Mouse (Mus musculus) G1E (cell line): ENCODE data around the gene Phc3. TPM values are rescaled to one million over a fixed set of nuclear protein-coding genes. Genes with fewer than 3 reads are reported as not detected.

Experiments
- ATAC-seq: 2 replicates; pipeline ENCODE4 v1.8.0; 2016; ENCODE audit warnings: mild to moderate bottlenecking; ENCODE audit not compliant: insufficient number of reproducible peaks, poor library complexity, low FRiP score, severe bottlenecking; ENCODE audit errors: extremely low read depth
- DNase-seq: peaks from one replicate; pipeline ENCODE4 v3.0.0; 2012; ENCODE audit warnings: low spot score
- H3K27me3 ChIP-seq: 2 replicates; pipeline ENCODE4 v1.6.1; 2012; ENCODE audit warnings: mild to moderate bottlenecking, low read length, inconsistent platforms; ENCODE audit not compliant: insufficient read depth
- H3K36me3 ChIP-seq: replicated peaks from 2 replicates; pipeline ENCODE3; 2012; ENCODE audit warnings: mild to moderate bottlenecking, inconsistent platforms
- H3K4me1 ChIP-seq: 2 replicates; pipeline ENCODE4 v1.6.1; 2012; ENCODE audit warnings: low read depth, low read length, inconsistent platforms, mixed read lengths; ENCODE audit not compliant: insufficient read depth
- H3K4me3 ChIP-seq: 2 replicates; pipeline ENCODE4 v1.5.1; 2012; ENCODE audit warnings: low read depth, mild to moderate bottlenecking, inconsistent platforms, low read length, moderate library complexity, mixed read lengths
- H3K9me3 ChIP-seq: replicated peaks from 2 replicates; pipeline ENCODE4 v1.6.1; 2012; ENCODE audit warnings: inconsistent platforms
- CTCF ChIP-seq: IDR thresholded peaks from 2 replicates; pipeline ENCODE4 v1.5.1; 2012; ENCODE audit warnings: low read depth, low read length, inconsistent platforms, mixed read lengths
- GATA1 ChIP-seq: IDR thresholded peaks from 2 replicates; pipeline ENCODE4 v1.6.1; 2012; ENCODE audit warnings: borderline replicate concordance, low read length, inconsistent platforms, mixed read lengths
- GATA2 ChIP-seq: IDR thresholded peaks from 2 replicates; pipeline ENCODE4 v1.6.1; 2012; ENCODE audit warnings: low read depth, low read length, inconsistent platforms, borderline replicate concordance
- POLR2AphosphoS5 ChIP-seq: IDR thresholded peaks from 2 replicates; pipeline ENCODE4 v1.6.1; 2012; ENCODE audit warnings: low read depth, low read length, inconsistent platforms; ENCODE audit not compliant: insufficient replicate concordance
- TAL1 ChIP-seq: conservative IDR thresholded peaks from 2 replicates; pipeline ENCODE4 v1.6.1; 2012; ENCODE audit warnings: low read depth, low read length, inconsistent platforms, mixed read lengths
- polyA plus RNA-seq: library from polyadenylated mRNA; stranded (reverse); fragments of >175 nt; gene quantifications from 2 replicates; pipeline ENCODE4 v1.2.3, GENCODE M21; 2012
- total RNA-seq, 2 experiments: library from RNA; stranded (forward) in 1 of 2; stranded (reverse) in 1 of 2; fragments of 200-1000 nt in 1 of 2; fragments of >200 nt in 1 of 2; fragmentation: Nextera tagmentation in 1 of 2; gene quantifications; 2 replicates each; pipeline ENCODE4 v1.2.3; 2014 to 2017

The Phc3 gene
- total and polyA plus RNA-seq, 3 experiments: 3.2 to 71.4 (median 22.1) TPM

- Histone ChIP-seq H3K4me3 (no peak overlapping the region), H3K36me3 (peaks cover 76% of the 10 kb centered on the region), H3K27me3 (no peaks in the 10 kb centered on the region), H3K9me3 (no peaks in the 10 kb centered on the region), H3K4me1 (no peaks in the 10 kb centered on the region)
- no peak for ATAC-seq
- DNase-seq: no peak
- TF ChIP-seq TAL1 (no peak), GATA2 (no peak), GATA1 (no peak), CTCF (no peak), POLR2AphosphoS5 (no peak)
Measured at GRCm38 (mm10) chr3:30899407-30899806, 69.8 kb downstream of the Phc3 start.

- Histone ChIP-seq H3K4me3 (no peak overlapping the region), H3K36me3 (peaks cover 63% of the 10 kb centered on the region), H3K27me3 (no peaks in the 10 kb centered on the region), H3K9me3 (no peaks in the 10 kb centered on the region), H3K4me1 (no peaks in the 10 kb centered on the region)
- no peak for ATAC-seq
- TF ChIP-seq CTCF: no peak
- no peak for DNase-seq
Measured at GRCm38 (mm10) chr3:30896721-30897120, 72.5 kb downstream of the Phc3 start.

- TF ChIP-seq CTCF (no peak), GATA1 (no peak), GATA2 (no peak), POLR2AphosphoS5 (no peak), TAL1 (no peak)
- Histone ChIP-seq H3K27me3 (peaks cover 11% of the 10 kb centered on the region), H3K9me3 (peaks cover 5% of the 10 kb centered on the region), H3K36me3 (peaks cover 6% of the 10 kb centered on the region), H3K4me3 (no peak overlapping the region), H3K4me1 (no peaks in the 10 kb centered on the region)
- no peak for DNase-seq
- no peak for ATAC-seq
Measured at GRCm38 (mm10) chr3:30889014-30889413, 80.2 kb downstream of the Phc3 start.

- DNase-seq (no peak), ATAC-seq (no peak)
- peaks cover 3% of the 10 kb centered on the region for H3K36me3 ChIP-seq
- peaks cover 11% of the 10 kb centered on the region for H3K27me3 ChIP-seq
- no peak overlapping the region for H3K4me3 ChIP-seq
- no peaks in the 10 kb centered on the region for H3K4me1 ChIP-seq
- H3K9me3 ChIP-seq: peaks cover 12% of the 10 kb centered on the region
- TF ChIP-seq GATA2: no peak
- TF ChIP-seq CTCF: no peak
- no peak for TF ChIP-seq POLR2AphosphoS5
Measured at GRCm38 (mm10) chr3:30887449-30887848, 81.8 kb downstream of the Phc3 start.

- DNase-seq (no peak), ATAC-seq (no peak)
- Histone ChIP-seq H3K27me3 (peaks cover 12% of the 10 kb centered on the region), H3K36me3 (no peaks in the 10 kb centered on the region), H3K4me3 (no peak overlapping the region), H3K4me1 (no peaks in the 10 kb centered on the region), H3K9me3 (no peaks in the 10 kb centered on the region)
- no peak for TF ChIP-seq GATA2
- TF ChIP-seq GATA1: no peak
Measured at GRCm38 (mm10) chr3:30876709-30877108, 92.5 kb downstream of the Phc3 start.

- no peaks in the 10 kb centered on the region for H3K4me1 ChIP-seq
- H3K9me3 ChIP-seq: no peaks in the 10 kb centered on the region
- no peaks in the 10 kb centered on the region for H3K36me3 ChIP-seq
- no peak for TF ChIP-seq GATA2
- no peak for TF ChIP-seq GATA1
- TF ChIP-seq POLR2AphosphoS5: no peak
- TF ChIP-seq TAL1: no peak
- TF ChIP-seq CTCF: no peak
- DNase-seq: no peak
- H3K4me3 ChIP-seq: no peak overlapping the region
- no peak for ATAC-seq
- peaks cover 10% of the 10 kb centered on the region for H3K27me3 ChIP-seq
Measured at GRCm38 (mm10) chr3:30869995-30870394, 99.2 kb downstream of the Phc3 start.

GRCm38 (mm10) chr3:30868625-30869024, 100.6 kb downstream of the Phc3 start:
- no peaks in the 10 kb centered on the region for H3K9me3 ChIP-seq

More at GRCm38 (mm10) chr3:30868625-30869024, 100.6 kb downstream of the Phc3 start:
- DNase-seq (no peak), ATAC-seq (no peak)
- no peak overlapping the region for H3K4me3 ChIP-seq
- H3K4me1 ChIP-seq: no peaks in the 10 kb centered on the region
- H3K27me3 ChIP-seq: peaks cover 18% of the 10 kb centered on the region
- H3K36me3 ChIP-seq: no peaks in the 10 kb centered on the region
- TF ChIP-seq GATA1 (no peak), GATA2 (no peak), TAL1 (no peak), CTCF (no peak), POLR2AphosphoS5 (no peak)
